Mouse (Mus musculus) thymus, adult 2 months (tissue): Measurements from ENCODE around the gene Lrsam1. TPM values are rescaled to one million over a fixed set of nuclear protein-coding genes. Genes with fewer than 3 reads are reported as not detected.
A peak's percentile ranks its signal among the peaks of the same experiment; 100 is the strongest.

Source experiments
- DNase-seq: peaks from one replicate; pipeline ENCODE4 v3.0.0; 2021
- H3K27ac ChIP-seq: fragments of 200-500 bp; 2 replicates; pipeline ENCODE4 v1.5.1; 2012; ENCODE audit warnings: low read length, control low read depth; ENCODE audit not compliant: control insufficient read depth, insufficient read depth
- H3K27me3 ChIP-seq: fragments of 200-500 bp; 2 replicates; pipeline ENCODE4 v1.6.1; 2012; ENCODE audit warnings: mild to moderate bottlenecking, low read length, moderate library complexity, mixed read lengths; ENCODE audit not compliant: control insufficient read depth, insufficient read depth
- H3K36me3 ChIP-seq: fragments of 200-500 bp; 2 replicates; pipeline ENCODE4 v1.6.1; 2012; ENCODE audit warnings: mild to moderate bottlenecking, low read length, moderate library complexity; ENCODE audit not compliant: control insufficient read depth, insufficient read depth
- H3K4me1 ChIP-seq: fragments of 200-500 bp; replicated peaks from 2 replicates; pipeline ENCODE4 v1.6.1; 2012; ENCODE audit warnings: low read length; ENCODE audit not compliant: control insufficient read depth, insufficient read depth
- H3K4me3 ChIP-seq: fragments of 200-500 bp; 2 replicates; pipeline ENCODE4 v1.5.1; 2012; ENCODE audit warnings: mild to moderate bottlenecking, low read length, control low read depth, moderate library complexity; ENCODE audit not compliant: control insufficient read depth, insufficient read depth
- CTCF ChIP-seq: fragments of 200-500 bp; IDR thresholded peaks from 2 replicates; pipeline ENCODE4 v1.5.1; 2012; ENCODE audit warnings: mild to moderate bottlenecking, control low read depth, low read length, moderate library complexity, borderline replicate concordance; ENCODE audit not compliant: control insufficient read depth, poor library complexity, insufficient read depth; ENCODE audit errors: extremely low read depth
- POLR2A ChIP-seq: fragments of 200-500 bp; IDR thresholded peaks from 2 replicates; pipeline ENCODE4 v1.6.1; 2012; ENCODE audit warnings: mild to moderate bottlenecking, low read length, control low read depth, moderate library complexity; ENCODE audit not compliant: control insufficient read depth, poor library complexity, insufficient read depth; ENCODE audit errors: extremely low read depth
- WGBS: fragments of 180-500 bp; shearing (Covaris S2); methylation state at CpG from one replicate; pipeline ENCODE4 v1.1.7; 2018; 5-methylcytosine and 5-hydroxymethylcytosine counted together
- polyA plus RNA-seq: library from polyadenylated mRNA; depleted of rRNA; stranded (reverse); fragments of >200 nt; gene quantifications from 2 replicates; pipeline ENCODE4 v1.2.3, GENCODE M21; 2012

The Lrsam1 gene
- polyA plus RNA-seq, 1 experiment: 15.3 TPM

DNA sequence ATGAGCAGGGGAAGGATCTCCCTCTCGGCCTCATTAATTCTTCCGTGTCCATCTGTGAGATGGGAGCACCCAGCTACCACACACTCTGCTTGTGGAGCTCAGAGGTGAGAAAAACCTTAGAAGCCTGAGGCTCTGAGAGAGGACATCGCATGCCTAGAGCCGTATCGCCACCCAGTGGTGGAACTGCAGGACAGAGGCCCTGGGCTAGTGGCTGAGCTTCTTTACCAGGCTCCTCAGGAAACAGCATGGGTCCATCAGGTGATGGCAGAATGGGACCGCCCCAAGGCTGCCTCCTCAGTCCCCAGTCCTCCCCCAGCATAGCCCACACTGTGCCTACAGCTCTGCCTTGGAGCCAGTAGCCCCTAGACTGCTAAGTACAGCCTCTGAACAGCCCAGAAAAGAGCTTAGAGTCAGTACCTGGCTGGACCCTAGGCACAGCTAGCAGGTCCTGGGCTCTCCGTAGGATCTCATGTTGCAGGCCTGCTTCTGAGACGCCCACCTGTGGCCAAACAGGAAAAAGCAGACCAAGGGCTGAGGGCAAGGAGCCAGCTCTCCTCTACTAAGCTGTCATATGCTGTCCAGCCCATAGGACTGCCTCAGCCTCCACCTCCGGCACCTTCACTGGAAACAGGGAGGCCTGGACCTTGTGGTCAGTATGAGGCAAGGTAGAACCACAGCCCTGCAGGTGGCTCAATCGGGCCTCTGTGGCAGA, 33.0 kb downstream of the Lrsam1 start:
- DNase-seq: peak; percentile 71
- no peak overlapping the region for H3K4me3 ChIP-seq
- no peaks in the 10 kb centered on the region for H3K27me3 ChIP-seq
- H3K36me3 ChIP-seq: no peaks in the 10 kb centered on the region
- WGBS: 52% methylated on average over 10 of the region's 10 CpGs
- TF ChIP-seq POLR2A (no peak), CTCF (no peak)
- no peak overlapping the region for H3K27ac ChIP-seq
- peaks cover 22% of the 10 kb centered on the region for H3K4me1 ChIP-seq

DNA sequence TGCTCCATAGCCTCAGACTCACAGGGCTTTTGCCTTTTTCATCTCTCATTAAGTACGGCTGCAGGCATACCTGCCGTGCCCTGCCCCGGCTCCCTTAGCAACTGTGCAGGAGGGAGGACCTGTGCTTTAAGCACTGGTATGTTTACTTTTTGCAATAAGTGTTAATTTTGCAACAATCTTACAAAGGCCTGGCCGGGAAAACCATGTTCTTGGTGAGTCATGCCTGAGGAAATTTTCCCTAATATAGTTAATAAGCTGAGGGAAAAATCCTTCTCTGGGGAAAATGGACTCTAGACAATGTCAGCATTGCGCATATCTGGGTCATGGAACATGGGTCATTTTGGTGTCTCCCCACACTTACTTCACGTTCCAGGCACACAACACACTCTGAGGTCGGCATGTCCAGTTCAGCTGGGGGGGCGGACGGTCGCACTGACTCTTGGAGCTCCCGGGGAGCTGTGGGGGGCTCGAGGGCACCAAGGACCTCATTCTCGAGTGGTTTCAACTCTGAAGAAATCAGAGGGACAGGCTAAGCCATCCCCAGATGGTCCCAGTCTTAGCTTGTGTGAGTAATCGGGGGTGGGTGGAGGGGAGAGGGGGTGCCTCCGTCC, 33.7 kb downstream of the Lrsam1 start:
- Histone ChIP-seq H3K27ac (no peak overlapping the region), H3K27me3 (no peaks in the 10 kb centered on the region), H3K4me3 (no peak overlapping the region), H3K36me3 (no peaks in the 10 kb centered on the region), H3K4me1 (peaks cover 22% of the 10 kb centered on the region)
- TF ChIP-seq POLR2A: no peak
- TF ChIP-seq CTCF: no peak
- DNase-seq: no peak
- WGBS: 92% methylated on average over 15 of the region's 15 CpGs

GRCm38 (mm10) chr2:32926330-32927075, 34.9 kb downstream of the Lrsam1 start:
- TF ChIP-seq CTCF: no peak
- TF ChIP-seq POLR2A: no peak
- Histone ChIP-seq H3K27me3 (no peaks in the 10 kb centered on the region), H3K36me3 (no peaks in the 10 kb centered on the region), H3K4me1 (peaks cover 14% of the 10 kb centered on the region), H3K4me3 (no peak overlapping the region), H3K27ac (no peak overlapping the region)
- peak; percentile 59 for DNase-seq
- 34% methylated on average over 12 of the region's 12 CpGs for WGBS

DNA sequence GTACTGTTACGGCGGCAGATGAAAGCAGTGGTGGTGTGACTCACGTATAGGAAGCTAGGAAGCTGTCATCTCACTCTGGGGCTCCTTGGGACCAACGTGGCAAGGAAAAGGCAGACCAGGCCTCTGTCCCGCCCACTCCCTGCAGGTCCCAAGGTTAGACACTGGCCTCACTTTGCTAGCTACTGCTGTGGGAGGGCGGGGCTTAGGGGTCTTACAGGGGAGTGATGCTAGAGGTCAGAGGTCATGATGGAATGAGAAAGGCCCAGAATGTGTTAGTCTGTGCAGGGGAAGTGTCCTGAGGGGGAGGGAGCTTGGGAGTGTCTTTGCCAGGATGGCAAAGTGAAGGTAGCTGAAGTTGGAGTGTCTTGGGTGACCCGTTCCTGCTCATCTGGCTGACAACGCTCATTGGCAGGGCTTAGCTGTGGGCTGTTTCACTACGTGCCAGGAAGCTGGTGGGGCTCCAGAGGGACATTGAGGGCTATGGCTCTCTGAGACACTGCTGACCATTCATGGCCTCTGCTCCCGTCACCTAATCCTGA, 37.0 kb downstream of the Lrsam1 start:
- H3K27ac ChIP-seq: no peak overlapping the region
- WGBS: 62% methylated on average over 10 of the region's 10 CpGs
- no peaks in the 10 kb centered on the region for H3K36me3 ChIP-seq
- DNase-seq: no peak
- TF ChIP-seq POLR2A (no peak), CTCF (no peak)
- no peak overlapping the region for H3K4me3 ChIP-seq
- no peaks in the 10 kb centered on the region for H3K27me3 ChIP-seq
- H3K4me1 ChIP-seq: peaks cover 13% of the 10 kb centered on the region

- Histone ChIP-seq H3K4me1 (peaks cover 13% of the 10 kb centered on the region), H3K4me3 (no peak overlapping the region), H3K36me3 (no peaks in the 10 kb centered on the region), H3K27me3 (no peaks in the 10 kb centered on the region), H3K27ac (no peak overlapping the region)
- TF ChIP-seq POLR2A: no peak
- TF ChIP-seq CTCF: no peak
- WGBS: 93% methylated on average over 24 of the region's 24 CpGs
- DNase-seq: no peak
These were observed 37.7 kb downstream of the Lrsam1 start for GRCm38 (mm10) chr2:32923551-32924250.

GRCm38 (mm10) chr2:32922564-32922963, 38.9 kb downstream of the Lrsam1 start:
- TF ChIP-seq CTCF (no peak), POLR2A (no peak)
- Histone ChIP-seq H3K27ac (no peak overlapping the region), H3K36me3 (no peaks in the 10 kb centered on the region), H3K4me3 (no peak overlapping the region), H3K4me1 (peaks cover 16% of the 10 kb centered on the region), H3K27me3 (no peaks in the 10 kb centered on the region)
- no peak for DNase-seq
- 94% methylated on average over 13 of the region's 13 CpGs for WGBS
